Mouse (Mus musculus): ENCODE results near the gene Myrf.

GRCm38 (mm10) chr19:10286458-10286872 lies 45.9 kb upstream of the Myrf start:
- TF ChIP-seq CTCF (IDR thresholded peaks at IDR 0.05; ENCODE audit: insufficient read depth, low read length), result no peak; the same call in 1 of the 2 replicates
- TF ChIP-seq POLR2A (IDR thresholded peaks at IDR 0.05; ENCODE audit: borderline replicate concordance, extremely low read depth, low read depth, low read length), result no peak
